Mouse (Mus musculus) frontal cortex, postnatal 36 days (tissue): ENCODE results near the gene Rmi2.
A peak's percentile ranks its signal among the peaks of the same experiment; 100 is the strongest.

Experiments used
- DNase-seq, 2 experiments: peaks; one replicate each; pipeline ENCODE4 v3.0.0; 2022; ENCODE audit warnings: low spot score in 2 of 2

The Rmi2 gene

DNA sequence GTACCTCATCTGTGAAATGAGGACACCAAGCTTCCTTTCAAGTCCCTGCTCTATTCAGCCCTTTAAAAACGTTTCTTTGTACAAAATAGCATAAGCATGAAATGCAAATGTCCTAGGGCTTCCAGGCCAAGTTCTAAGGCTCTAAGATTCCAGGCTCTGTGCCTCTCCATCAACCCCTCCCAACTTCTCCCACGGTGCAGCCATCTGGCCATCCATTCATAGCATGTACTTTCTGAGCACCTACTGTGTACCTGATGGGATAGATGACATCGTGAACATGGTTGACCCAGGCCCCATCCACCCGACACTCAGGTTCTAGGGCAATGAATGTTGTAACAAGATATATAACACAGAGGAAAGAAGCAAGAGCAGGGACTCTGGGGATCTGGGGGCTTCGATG, 88.7 kb downstream of the Rmi2 start:
- no peak for DNase-seq

DNA sequence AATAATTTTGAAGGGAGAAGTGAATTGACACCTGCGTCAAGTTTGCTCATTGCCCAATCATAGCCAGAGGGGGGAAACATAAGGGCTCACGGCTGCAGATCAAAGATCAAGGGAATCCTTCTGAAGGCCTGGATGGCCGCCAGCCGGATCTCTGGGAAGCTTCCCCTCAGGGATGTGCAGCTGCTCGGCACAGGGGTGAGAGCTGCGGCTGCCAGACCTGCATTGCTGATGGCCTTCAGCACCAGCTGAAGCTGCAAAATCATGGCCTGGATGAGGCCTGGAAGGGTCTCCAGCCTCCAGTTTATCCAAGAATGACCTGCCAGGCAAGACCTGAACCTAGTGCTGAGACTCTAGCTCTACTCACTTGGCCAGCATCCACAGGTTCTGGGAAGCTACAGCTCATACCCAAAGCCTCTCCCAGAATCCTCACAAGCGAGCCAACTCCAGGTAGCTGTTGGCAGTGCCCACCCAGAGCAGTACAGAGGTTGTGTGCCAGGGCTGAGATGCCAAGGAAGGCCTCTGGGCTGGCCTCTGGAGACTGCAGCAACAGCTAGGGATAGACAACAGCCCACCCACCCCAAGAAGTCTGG, 90.8 kb downstream of the Rmi2 start:
- peak in 1 of 2 experiments; percentile 3 for DNase-seq

DNA sequence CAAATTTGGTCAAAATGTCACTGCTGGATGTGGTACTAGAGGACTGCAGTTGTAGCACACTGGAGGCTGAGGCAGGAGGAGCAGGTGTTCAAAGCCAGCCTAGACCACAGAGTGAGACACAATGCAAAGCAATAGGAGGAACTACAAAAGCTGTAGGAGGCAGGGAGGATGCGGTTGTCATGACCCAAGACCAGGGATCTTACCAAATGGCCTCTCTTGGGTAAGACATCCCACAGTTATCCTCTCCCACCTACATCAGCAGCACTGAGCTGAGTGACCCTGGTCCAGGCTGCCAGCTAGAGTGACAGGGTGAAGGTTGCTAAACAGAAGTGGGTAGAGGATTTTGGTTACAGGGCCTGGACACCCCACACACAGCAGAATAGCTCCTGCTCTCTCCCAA, 92.2 kb downstream of the Rmi2 start:
- DNase-seq = no peak

DNA sequence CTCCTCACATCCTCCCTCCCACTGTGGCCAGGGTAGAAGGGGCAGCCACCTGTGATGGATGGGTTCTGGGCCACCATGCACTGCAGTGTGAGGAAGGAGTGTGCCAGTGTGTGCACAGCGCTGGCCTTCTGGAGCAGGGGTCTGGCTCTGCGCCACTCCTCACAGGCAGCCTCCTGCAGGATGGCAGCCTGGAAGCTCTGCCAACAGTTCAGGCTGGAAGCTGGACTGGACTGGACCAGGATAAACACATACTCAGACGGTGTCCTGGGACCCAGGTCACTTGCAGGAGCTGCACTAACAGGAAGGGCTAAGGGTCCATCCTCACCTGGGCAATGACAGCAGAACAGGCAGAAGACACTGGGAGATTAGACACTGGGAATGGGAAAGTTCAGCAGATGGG, 98.5 kb downstream of the Rmi2 start:
- no peak for DNase-seq

DNA sequence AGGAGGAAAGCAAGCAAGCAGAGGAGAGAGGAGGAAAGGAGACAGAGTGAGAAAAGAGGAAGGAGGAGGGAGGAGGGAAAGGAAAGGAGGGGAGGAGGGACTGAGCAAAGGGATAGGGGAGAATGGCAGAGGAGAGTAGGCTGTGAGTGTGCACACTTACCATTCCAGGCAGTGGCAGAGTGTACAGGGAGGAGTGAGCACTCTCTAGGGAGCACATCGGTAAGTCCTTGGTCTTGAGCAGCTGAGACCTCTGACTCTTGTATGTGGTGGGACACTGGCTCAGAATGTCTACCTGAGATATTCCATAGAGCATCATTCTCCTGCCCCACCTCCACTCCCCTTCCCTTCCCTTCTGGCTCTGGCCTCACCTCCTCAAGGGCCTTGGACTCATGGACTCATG, 99.2 kb downstream of the Rmi2 start:
- no peak for DNase-seq

DNA sequence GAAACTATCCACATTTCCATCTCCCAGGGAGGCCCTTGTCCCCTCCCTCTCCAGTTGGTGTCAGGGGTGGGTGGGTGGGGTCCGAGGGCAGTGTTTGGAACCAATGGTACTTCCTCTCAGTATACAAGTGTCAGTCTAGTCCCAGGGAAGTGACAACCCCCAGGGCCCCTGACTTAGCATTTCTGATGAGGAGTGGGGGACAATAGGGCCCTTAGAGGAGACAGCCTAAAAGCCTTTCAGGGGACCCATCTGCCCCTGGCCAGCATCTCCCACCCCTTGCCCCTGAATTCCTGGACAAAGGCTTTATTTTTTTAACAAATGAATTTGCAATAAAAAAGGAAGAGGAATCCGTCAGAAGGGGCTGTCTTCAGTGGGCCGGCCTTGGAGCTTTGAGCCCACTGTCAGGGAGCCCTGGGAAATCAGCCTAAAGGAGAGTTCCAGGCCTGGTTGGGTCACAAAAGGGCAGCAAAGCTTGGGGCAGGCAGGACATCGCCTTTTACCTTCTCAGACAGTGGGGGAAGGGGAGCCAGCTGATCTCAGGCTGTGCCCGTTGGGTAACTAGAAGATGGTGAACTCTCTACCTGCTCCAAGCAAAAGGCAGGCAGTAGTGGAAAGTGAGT, 102.0 kb downstream of the Rmi2 start:
- no peak for DNase-seq

DNA sequence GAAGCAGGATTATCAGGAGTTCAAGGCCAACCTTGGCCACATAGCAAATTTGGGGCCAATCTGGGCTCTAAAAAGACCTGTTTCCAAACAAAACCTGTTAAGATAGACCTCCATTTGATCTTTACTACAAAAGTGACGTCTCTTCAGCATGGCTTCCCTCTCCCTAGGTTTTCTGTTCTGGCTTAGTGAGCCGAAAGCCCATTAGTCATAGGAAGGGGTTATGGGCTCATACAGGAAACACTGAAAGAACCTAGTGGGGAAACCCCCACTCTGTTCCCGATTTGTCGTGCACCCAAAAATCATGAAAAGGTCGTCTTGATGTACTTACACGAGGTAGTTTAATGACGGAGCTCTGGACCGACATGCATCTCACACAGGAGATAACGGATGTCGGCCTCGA, 102.6 kb downstream of the Rmi2 start:
- no peak for DNase-seq

DNA sequence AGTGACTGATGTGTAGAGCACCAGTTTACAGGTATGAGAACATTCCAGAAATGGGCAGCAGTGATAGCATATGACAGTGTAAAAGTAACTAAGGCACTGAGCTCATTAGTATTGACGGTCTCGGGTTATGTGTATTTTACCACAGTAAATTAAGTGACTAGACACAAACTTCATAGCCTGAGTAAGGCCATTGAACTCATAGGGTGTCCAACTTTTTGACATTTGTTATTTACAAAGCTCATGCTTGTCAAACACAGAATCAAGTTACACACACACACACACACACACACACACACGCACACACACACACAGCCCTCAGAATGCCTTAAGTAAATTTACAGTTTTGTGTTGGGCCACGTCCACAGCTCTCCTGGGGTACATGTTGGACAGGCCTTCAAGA, 105.1 kb downstream of the Rmi2 start:
- no peak for DNase-seq

DNA sequence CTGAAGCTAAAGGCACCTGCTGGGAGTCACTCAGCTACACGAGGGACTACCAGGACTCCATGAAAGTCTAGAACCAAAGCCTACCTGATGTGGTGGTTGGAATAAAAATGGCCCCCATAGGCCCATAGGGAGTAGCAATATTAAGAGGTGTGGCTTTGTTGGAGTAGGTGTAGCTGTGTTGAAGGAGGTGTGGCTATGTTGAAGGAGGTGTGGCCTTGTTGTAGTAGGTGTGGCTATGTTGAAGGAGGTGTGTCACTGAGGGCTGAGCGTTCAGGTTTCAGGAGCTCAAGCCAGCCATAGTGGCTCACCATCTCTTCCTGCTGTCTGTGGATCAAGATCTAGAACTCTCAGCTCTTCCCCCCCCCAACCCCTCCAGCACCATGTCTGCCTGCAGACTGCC, 105.8 kb downstream of the Rmi2 start:
- no peak for DNase-seq
